Comparison of ENCODE assay signal across 11 mouse cellular contexts in genomic region chr10:6979216-6979615, GRCm38 (mm10).
DNase-seq lines count a peak whose midpoint lies in the region; ATAC-seq and TF ChIP-seq lines count a peak whose summit lies in the region.
"Had no signal": no experiment of that assay in that cellular context is flagged by ENCODE, and none has a peak within 500 bp of the region (broad histone marks: within the 10 kb centered on the region; RNA-seq: fewer than 3 reads in every experiment).

No protein-coding gene starts in this region.

- H3K9me3 ChIP-seq in forebrain, postnatal 0 days (ENCODE audit: low read length), result no peaks in the 10 kb centered on the region
- H3K9me3 ChIP-seq in kidney, embryonic 15.5 days (replicated peaks), result no peaks in the 10 kb centered on the region
- no peaks in the 10 kb centered on the region for H3K9me3 ChIP-seq in stomach, postnatal 0 days (ENCODE audit: control insufficient read depth, low read length)
- H3K9me3 ChIP-seq: liver, embryonic 13.5 days had no signal

- 38% methylated on average over 7 of the region's 7 CpGs for WGBS in forebrain, postnatal 0 days
- WGBS in kidney, embryonic 15.5 days, result 69% methylated on average over 7 of the region's 7 CpGs
- WGBS in stomach, postnatal 0 days, result 81% methylated on average over 7 of the region's 7 CpGs

- TF ChIP-seq CTCF in forebrain, postnatal 0 days (IDR thresholded peaks at IDR 0.05; ENCODE audit: low read depth), result no peak
- no peak for TF ChIP-seq CTCF in stomach, postnatal 0 days (IDR thresholded peaks at IDR 0.05; ENCODE audit: low read depth)

- H3K27ac ChIP-seq in forebrain, postnatal 0 days (ENCODE audit: low read depth, low read length), result 0 out of 2 replicates have a peak overlapping the region, but pooled peaks have one; percentile 29
- no peak overlapping the region for H3K27ac ChIP-seq in kidney, embryonic 15.5 days
- H3K27ac ChIP-seq in stomach, postnatal 0 days (replicated peaks), result no peak overlapping the region
- H3K27ac ChIP-seq: liver, embryonic 13.5 days had no signal

- DNase-seq in layer of hippocampus, adult 11-12 months (ENCODE audit: low spot score), result peak; percentile 9
- no peak for DNase-seq in layer of hippocampus, adult 9-10 months (ENCODE audit: low spot score)
- DNase-seq in thymus, postnatal 25 days, result peak; percentile 30
- no peak for DNase-seq in thymus, postnatal 10 days (ENCODE audit: low spot score in 2 of 2)
- DNase-seq in forebrain, postnatal 0 days, result no peak
- peak; percentile 22 for DNase-seq in splenic B cell, adult 2 months (ENCODE audit: low read depth, low spot score)
- no peak for DNase-seq in stomach, postnatal 0 days (ENCODE audit: low spot score)
- DNase-seq: kidney, postnatal 10 days; liver, embryonic 13.5 days had no signal

- peak overlapping the region; percentile 49 for H3K4me2 ChIP-seq in forebrain, postnatal 0 days (ENCODE audit: low read depth)
- no peak overlapping the region for H3K4me2 ChIP-seq in kidney, embryonic 15.5 days
- H3K4me2 ChIP-seq in stomach, postnatal 0 days (replicated peaks; ENCODE audit: low read depth), result no peak overlapping the region

- no peak for TF ChIP-seq EP300 in stomach, postnatal 0 days (optimal IDR thresholded peaks at IDR 0.05)

- peak; percentile 19; the same call in 1 of the 2 replicates for ATAC-seq in forebrain, postnatal 0 days
- no peak for ATAC-seq in kidney, embryonic 15.5 days (replicated peaks; ENCODE audit: low FRiP score)
- no peak for ATAC-seq in stomach, postnatal 0 days (ENCODE audit: low FRiP score, low TSS enrichment)

- no peaks in the 10 kb centered on the region for H3K36me3 ChIP-seq in forebrain, postnatal 0 days (ENCODE audit: insufficient read depth)
- H3K36me3 ChIP-seq in splenic B cell, adult 2 months (ENCODE audit: control insufficient read depth, insufficient read depth, low read length, poor library complexity, severe bottlenecking), result no peaks in the 10 kb centered on the region
- no peaks in the 10 kb centered on the region for H3K36me3 ChIP-seq in kidney, embryonic 15.5 days
- H3K36me3 ChIP-seq in stomach, postnatal 0 days (ENCODE audit: control insufficient read depth, insufficient read depth, low read length), result no peaks in the 10 kb centered on the region
- H3K36me3 ChIP-seq: liver, embryonic 13.5 days had no signal

- H3K27me3 ChIP-seq in forebrain, postnatal 0 days (ENCODE audit: insufficient read depth, low read length), result no peaks in the 10 kb centered on the region
- H3K27me3 ChIP-seq in splenic B cell, adult 2 months (ENCODE audit: control insufficient read depth, insufficient read depth, low read length, poor library complexity, severe bottlenecking), result no peaks in the 10 kb centered on the region
- no peaks in the 10 kb centered on the region for H3K27me3 ChIP-seq in kidney, embryonic 15.5 days
- H3K27me3 ChIP-seq in stomach, postnatal 0 days (ENCODE audit: control insufficient read depth, insufficient read depth, low read length), result no peaks in the 10 kb centered on the region
- H3K27me3 ChIP-seq: liver, embryonic 13.5 days had no signal

- H3K9ac ChIP-seq in forebrain, postnatal 0 days, result peak overlapping the region; percentile 49; the same call in 1 of the 2 replicates
- H3K9ac ChIP-seq in kidney, embryonic 15.5 days, result no peak overlapping the region
- no peak overlapping the region for H3K9ac ChIP-seq in stomach, postnatal 0 days (ENCODE audit: low read length)
- H3K9ac ChIP-seq: liver, embryonic 13.5 days had no signal

- peak overlapping the region; percentile 38 for H3K4me3 ChIP-seq in forebrain, postnatal 0 days (ENCODE audit: low read depth, low read length)
- H3K4me3 ChIP-seq in kidney, embryonic 15.5 days (replicated peaks), result no peak overlapping the region
- H3K4me3 ChIP-seq in stomach, postnatal 0 days (ENCODE audit: low read depth, low read length), result no peak overlapping the region
- H3K4me3 ChIP-seq: liver, embryonic 13.5 days; myocyte had no signal

- H3K4me1 ChIP-seq in forebrain, postnatal 0 days (ENCODE audit: insufficient read depth), result 0 out of 2 replicates have a peak, but pooled peaks cover 5% of the 10 kb centered on the region
- H3K4me1 ChIP-seq in kidney, embryonic 15.5 days, result peaks cover 9% of the 10 kb centered on the region; the same call in 1 of the 2 replicates
- no peaks in the 10 kb centered on the region for H3K4me1 ChIP-seq in stomach, postnatal 0 days (replicated peaks; ENCODE audit: control insufficient read depth, insufficient read depth)
- H3K4me1 ChIP-seq: liver, embryonic 13.5 days had no signal

Comparison
In these comparisons a context has a peak if more than half of its experiments do, and no peak if none do; other contexts are left out.
1. DNase-seq: peak in layer of hippocampus, adult 11-12 months (single experiment), thymus, postnatal 25 days (single experiment) and splenic B cell, adult 2 months (single experiment); none in layer of hippocampus, adult 9-10 months (single experiment), thymus, postnatal 10 days (0 of 2), forebrain, postnatal 0 days (single experiment) and stomach, postnatal 0 days (single experiment).